Mouse (Mus musculus) MEL-GATA-1-ER (cell line): Measurements from ENCODE around the gene Galntl6.
"Not testable (repeated sequence)": the region's sequence is repeated elsewhere in the genome, so short reads cannot be mapped to it uniquely, and the experiment has no call there.

Experiments
- DNase-seq: peaks from one replicate; pipeline ENCODE4 v3.0.0-alpha.2; 2012; ENCODE audit warnings: low read depth; ENCODE audit errors: extremely low read depth

Galntl6 gene

GRCm38 (mm10) chr8:57772732-57773265 is 1139.6 kb downstream of the Galntl6 start:
- DNase-seq: no peak

- DNase-seq: no peak
Measured at GRCm38 (mm10) chr8:57767541-57767940, 1144.9 kb downstream of the Galntl6 start.

- DNase-seq: no peak
Measured at GRCm38 (mm10) chr8:57766471-57767065, 1145.9 kb downstream of the Galntl6 start.

- no peak for DNase-seq
Measured at GRCm38 (mm10) chr8:57765726-57766351, 1146.6 kb downstream of the Galntl6 start.

- DNase-seq: no peak
Measured at GRCm38 (mm10) chr8:57765192-57765591, 1147.2 kb downstream of the Galntl6 start.

- DNase-seq: not testable (repeated sequence)
Measured at GRCm38 (mm10) chr8:57762622-57763021, 1149.8 kb downstream of the Galntl6 start.

GRCm38 (mm10) chr8:57760921-57761320 is 1151.5 kb downstream of the Galntl6 start:
- DNase-seq: no peak

GRCm38 (mm10) chr8:57758857-57759256 is 1153.6 kb downstream of the Galntl6 start:
- no peak for DNase-seq

- DNase-seq: no peak
Measured at GRCm38 (mm10) chr8:57757476-57757875, 1155.0 kb downstream of the Galntl6 start.

- DNase-seq: no peak
Measured at GRCm38 (mm10) chr8:57754066-57754465, 1158.4 kb downstream of the Galntl6 start.

GRCm38 (mm10) chr8:57743636-57744035 is 1168.8 kb downstream of the Galntl6 start:
- DNase-seq: no peak

GRCm38 (mm10) chr8:57741983-57742382 is 1170.5 kb downstream of the Galntl6 start:
- DNase-seq: no peak

- no peak for DNase-seq
Measured at GRCm38 (mm10) chr8:57741309-57741708, 1171.1 kb downstream of the Galntl6 start.

- DNase-seq: no peak
Measured at GRCm38 (mm10) chr8:57737281-57737680, 1175.2 kb downstream of the Galntl6 start.

GRCm38 (mm10) chr8:57732795-57733194 is 1179.6 kb downstream of the Galntl6 start:
- no peak for DNase-seq

- DNase-seq: no peak
Measured at GRCm38 (mm10) chr8:57731666-57732065, 1180.8 kb downstream of the Galntl6 start.

GRCm38 (mm10) chr8:57728276-57728675 is 1184.2 kb downstream of the Galntl6 start:
- DNase-seq: peak; percentile 36

GRCm38 (mm10) chr8:57724843-57725627 is 1187.4 kb downstream of the Galntl6 start:
- peak; percentile 59 for DNase-seq
